Mouse (Mus musculus) adrenal gland, adult 8-10 months (tissue): ENCODE results near the gene Kdm5d. TPM values are rescaled to one million over a fixed set of nuclear protein-coding genes. Genes with fewer than 3 reads are reported as not detected.

Experiments
- DNase-seq: peaks from one replicate; pipeline ENCODE4 v3.0.0; 2022
- microRNA-seq, 2 experiments: library from miRNA; unstranded; fragments of <30 nt; microRNA quantifications; one replicate each; pipeline ENCODE4 v1.2.0; 2022
- total RNA-seq, 4 experiments: library from RNA; stranded (reverse); gene quantifications; 2 replicates each; pipeline ENCODE4 v1.2.4; 2022

The Kdm5d gene
- 10 to 100 TPM in 2 of 4 experiments, not detected in 2; 20.7 to 31.3 TPM for total RNA-seq

DNA sequence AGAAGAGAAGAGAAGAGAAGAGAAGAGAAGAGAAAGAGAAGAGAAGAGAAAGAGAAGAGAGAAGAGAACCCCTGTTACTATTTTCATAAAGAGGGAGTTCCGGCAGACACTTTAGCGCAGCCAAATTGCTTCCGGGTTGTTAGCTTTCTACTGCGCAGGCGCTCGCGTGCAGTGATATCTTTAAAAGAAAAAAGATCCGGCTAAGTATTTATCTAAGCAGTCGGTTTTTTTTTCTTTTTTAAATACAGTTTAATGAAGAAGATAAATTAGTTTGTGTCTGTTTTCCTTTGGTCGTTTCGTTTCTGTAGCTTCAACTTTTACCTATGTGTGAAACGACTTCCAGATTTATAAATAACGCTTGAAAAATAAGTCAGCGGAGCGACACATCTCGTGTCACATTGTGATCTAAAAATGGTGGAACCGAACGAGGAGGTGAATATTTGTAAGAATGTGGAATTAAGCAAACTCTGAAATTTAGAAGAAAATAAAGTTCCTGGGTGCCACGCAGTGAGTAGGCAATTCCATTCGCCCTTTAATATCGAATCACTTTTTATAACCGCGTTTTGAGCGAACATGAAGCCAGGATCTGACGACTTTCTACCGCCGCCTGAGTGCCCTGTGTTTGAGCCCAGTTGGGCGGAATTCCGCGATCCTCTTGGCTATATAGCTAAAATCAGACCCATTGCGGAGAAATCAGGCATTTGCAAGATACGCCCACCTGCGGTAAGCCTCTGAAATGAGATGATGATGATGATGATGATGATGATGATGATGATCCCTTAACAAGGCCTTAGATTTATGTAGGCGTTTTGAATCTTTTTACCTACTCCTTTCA is at the start of gene Kdm5d:
Kdm5d (plus strand) TSS at position 396 of the 835 bp plus-strand sequence.
- no peak for DNase-seq

- DNase-seq: no peak
Measured at GRCm38 (mm10) chrY:872404-872803, 25.2 kb upstream of the Kdm5d start.

GRCm38 (mm10) chrY:872855-873549 is 24.6 kb upstream of the Kdm5d start:
- no peak for DNase-seq

Small RNA genes lying within 50 kb of the gene (microRNA-seq; reads per million reads assigned to microRNA genes)
- gene Gm47281: 0 to 0.17 reads per million in 2 experiments

Other genes starting within 250 kb of the Kdm5d start
- gene Zfy1, start 100.4 kb upstream of the Kdm5d start, total RNA-seq: not detected
- gene Uba1y, start 79.1 kb upstream of the Kdm5d start, total RNA-seq: under 1 TPM in 1 of 4 experiments, not detected in 3; 0.30 TPM
- gene Eif2s3y, start 112.8 kb downstream of the Kdm5d start, total RNA-seq: 100 to 1,000 TPM in 1 of 4 experiments, 10 to 100 TPM in 1, not detected in 2; 98.0 to 102 TPM